Mouse (Mus musculus): Measurements from ENCODE around the gene Rhbdl2.
A peak's percentile ranks its signal among the peaks of the same experiment; 100 is the strongest.

The Rhbdl2 gene

GRCm38 (mm10) chr4:123819093-123819610 is 31.5 kb downstream of the Rhbdl2 start:
- DNase-seq, result peak; percentile 18

- no peak for DNase-seq
Observed at GRCm38 (mm10) chr4:123842126-123842525, 54.5 kb downstream of the Rhbdl2 start.

DNA sequence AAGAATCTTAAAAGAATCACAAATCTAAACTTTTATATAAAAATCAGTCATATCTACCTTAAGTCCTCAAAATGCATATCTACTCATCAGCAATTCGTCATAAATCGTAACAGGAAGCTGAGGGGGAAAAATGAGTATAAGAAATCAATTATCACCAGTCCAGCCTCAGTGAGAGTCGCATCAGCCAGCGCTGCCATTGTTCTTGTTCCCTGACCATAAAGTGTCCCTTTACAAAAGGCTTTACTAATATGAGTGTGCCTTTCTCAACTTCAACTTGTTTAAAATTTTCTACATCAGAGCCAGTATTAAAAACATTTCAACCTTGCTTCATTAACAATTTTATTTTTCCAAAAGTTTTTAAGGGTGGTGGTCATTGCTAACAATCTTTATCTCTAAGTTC is 69.2 kb downstream of the Rhbdl2 start:
- DNase-seq, result no peak

DNA sequence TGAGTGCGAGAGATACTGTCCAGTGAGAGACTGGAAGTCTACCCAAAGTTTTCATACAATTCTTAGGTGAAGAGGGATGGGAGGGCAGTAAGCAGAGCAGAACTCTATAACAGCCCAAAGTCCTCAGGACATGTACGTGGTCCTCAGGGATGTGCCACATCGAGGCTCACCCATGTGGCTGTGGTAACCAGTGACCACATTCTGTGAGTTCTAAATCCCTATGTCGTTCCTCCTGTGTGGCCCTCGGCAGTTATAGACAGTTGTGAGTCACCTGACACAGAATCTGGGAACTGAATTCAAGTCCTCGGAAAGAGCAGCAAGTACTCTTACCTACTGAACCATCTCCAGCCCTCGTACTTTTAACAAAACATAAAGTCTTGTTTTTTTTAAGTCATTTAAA is 70.4 kb downstream of the Rhbdl2 start:
- no peak for DNase-seq

GRCm38 (mm10) chr4:123859379-123859778 is 71.7 kb downstream of the Rhbdl2 start, which contains the start of gene 4933427I04Rik:
4933427I04Rik (plus strand) TSS chr4:123859679.
- DNase-seq, result no peak

- DNase-seq, result no peak
Observed at GRCm38 (mm10) chr4:123859803-123860202, 72.1 kb downstream of the Rhbdl2 start.

GRCm38 (mm10) chr4:123860621-123861020 is 72.9 kb downstream of the Rhbdl2 start:
- DNase-seq, result no peak

Measured in lung, postnatal 36 days (tissue).